Mouse (Mus musculus): ENCODE results near the gene Ttc38.

DNA sequence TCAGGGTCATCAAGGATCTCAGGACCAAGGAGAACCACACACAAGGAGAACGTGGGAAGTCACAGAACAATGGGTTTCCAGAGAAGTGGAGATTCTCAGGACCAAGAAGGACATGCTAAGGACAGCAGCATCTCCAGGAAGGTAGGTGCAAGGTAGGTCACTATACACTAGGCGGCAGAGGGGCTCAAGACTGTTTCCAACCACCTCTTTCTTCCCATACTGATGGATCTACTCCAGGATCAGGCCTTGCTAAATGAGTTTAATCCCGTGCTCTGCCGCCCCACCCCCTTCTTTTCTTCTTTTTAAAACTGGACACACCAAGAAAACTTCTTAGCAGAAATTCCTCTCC lies 10.1 kb upstream of the Ttc38 start:
- TF ChIP-seq CTCF (IDR thresholded peaks at IDR 0.05; ENCODE audit: borderline replicate concordance, insufficient read depth, low read length) (no peak), POLR2A (IDR thresholded peaks at IDR 0.05; ENCODE audit: low read depth, low read length) (no peak)
